Mouse (Mus musculus) urinary bladder, adult 2 months (tissue): ENCODE measurements around the gene Otogl. TPM values are rescaled to one million over a fixed set of nuclear protein-coding genes. Genes with fewer than 3 reads are reported as not detected.

Experiments
- DNase-seq: peaks from one replicate; pipeline ENCODE4 v3.0.0; 2022; ENCODE audit warnings: low spot score
- polyA plus RNA-seq: library from polyadenylated mRNA; depleted of rRNA; stranded (reverse); fragments of >200 nt; gene quantifications from 2 replicates; pipeline ENCODE4 v1.2.3, GENCODE M21; 2012; rRNA removed

Gene Otogl
- 5.9 and 6.5 TPM in 2 replicates for polyA plus RNA-seq

DNA sequence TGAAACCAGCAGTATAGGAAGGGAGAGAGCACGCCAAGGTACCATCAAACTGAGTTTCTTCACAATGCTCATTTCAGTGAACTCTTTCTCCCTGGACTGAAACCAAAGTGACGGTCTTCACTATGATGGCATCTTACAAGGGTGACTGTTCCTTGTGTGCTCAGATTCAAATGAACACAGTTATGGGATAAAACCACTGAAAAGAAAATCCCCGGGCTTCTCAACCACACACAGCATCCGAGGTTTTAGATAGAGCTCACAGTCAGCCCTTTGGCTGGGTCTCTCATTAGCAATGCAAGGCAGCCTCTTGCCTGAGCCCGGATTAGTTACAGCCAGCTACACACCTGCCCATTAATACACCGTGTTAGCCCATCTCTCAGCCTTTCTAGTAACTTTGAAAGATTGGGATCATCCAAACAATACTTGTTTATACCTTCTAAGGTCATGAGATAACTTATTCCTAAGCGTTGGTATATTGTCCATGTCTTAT is at the start of gene Otogl:
TSS of gene Otogl (minus strand) at position 51 of the 490 bp plus-strand sequence.
- no peak for DNase-seq

GRCm38 (mm10) chr10:107956588-107956987 is 44.7 kb upstream of the Otogl start:
- DNase-seq, result no peak

GRCm38 (mm10) chr10:107954444-107954843 is 42.5 kb upstream of the Otogl start:
- no peak for DNase-seq

GRCm38 (mm10) chr10:107951596-107951995 is 39.7 kb upstream of the Otogl start:
- no peak for DNase-seq

DNA sequence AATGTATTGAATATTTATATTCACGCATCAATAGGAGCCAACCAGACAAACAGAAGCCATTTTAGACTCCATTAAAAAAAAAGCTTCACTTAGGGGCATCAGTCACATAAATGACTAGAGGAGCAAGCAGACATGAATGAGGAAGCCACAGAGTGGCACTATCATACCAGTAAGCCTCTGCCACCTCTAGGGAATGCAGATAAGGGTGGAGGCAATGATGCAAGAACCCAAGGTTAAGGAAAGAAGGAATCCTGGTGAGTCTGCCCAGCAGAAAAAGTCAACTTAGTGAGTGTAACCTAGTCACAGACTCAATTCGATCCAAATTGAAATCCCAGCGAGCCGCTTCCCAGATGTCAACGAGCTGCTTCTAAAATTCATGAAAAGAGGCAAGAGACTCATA is 38.0 kb upstream of the Otogl start:
- no peak for DNase-seq

- no peak for DNase-seq
Observed at GRCm38 (mm10) chr10:107948647-107949046, 36.7 kb upstream of the Otogl start.

GRCm38 (mm10) chr10:107948038-107948437 is 36.1 kb upstream of the Otogl start:
- DNase-seq, result no peak

GRCm38 (mm10) chr10:107946348-107946747 is 34.4 kb upstream of the Otogl start:
- no peak for DNase-seq

- no peak for DNase-seq
Observed at GRCm38 (mm10) chr10:107943859-107944258, 31.9 kb upstream of the Otogl start.

DNA sequence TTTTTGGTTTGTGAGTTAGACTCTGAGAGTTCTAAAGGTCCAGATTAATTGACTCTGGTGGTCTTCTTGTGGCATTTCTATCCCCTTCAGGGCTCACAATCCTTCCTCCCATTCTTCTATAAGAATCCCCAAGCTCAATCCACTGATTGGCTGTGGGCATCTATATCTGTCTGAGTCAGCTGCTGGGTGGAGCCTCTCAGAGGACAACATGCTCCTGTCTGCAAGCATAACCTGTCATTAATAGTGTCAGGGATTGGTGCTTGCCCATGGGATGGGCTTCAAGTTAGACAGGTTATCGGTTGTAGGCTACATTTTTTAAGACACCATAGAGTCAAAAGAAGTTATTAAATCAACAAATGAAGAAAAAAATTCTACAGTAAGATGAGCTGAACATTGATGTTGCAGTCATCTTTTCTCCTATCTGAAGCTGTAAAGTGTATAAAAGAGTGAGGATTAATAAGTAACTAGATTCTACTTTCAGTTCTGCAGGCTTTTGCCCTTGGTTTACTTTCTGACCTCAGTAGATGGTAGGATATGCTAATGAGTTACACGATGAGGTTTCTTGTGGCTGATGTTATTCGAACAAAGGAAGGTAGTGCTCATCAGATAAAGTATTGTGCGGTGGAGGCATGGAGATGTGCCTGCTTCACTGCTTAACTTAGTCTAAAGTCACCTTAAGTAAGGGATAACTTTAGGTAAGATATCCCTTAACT is 29.4 kb upstream of the Otogl start:
- DNase-seq, result no peak

DNA sequence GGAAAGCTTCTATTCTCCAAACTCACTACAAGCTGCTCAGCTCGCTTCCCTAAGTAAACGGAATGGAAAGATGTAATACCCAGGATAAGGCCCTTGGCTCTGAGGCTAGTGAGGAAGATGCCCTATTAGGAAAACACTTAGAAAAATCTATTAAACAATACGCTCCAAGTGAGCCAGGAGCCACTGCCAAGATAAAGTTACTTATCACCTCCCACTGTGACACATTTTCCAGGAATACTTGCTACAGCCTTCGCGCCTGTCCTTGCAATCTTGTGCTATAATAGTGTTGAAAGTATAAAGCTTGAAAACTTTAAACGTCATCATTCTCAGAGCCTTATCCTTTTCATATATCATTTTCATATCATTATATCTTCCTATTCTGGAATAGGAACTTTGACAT is 28.4 kb upstream of the Otogl start:
- DNase-seq, result no peak

DNA sequence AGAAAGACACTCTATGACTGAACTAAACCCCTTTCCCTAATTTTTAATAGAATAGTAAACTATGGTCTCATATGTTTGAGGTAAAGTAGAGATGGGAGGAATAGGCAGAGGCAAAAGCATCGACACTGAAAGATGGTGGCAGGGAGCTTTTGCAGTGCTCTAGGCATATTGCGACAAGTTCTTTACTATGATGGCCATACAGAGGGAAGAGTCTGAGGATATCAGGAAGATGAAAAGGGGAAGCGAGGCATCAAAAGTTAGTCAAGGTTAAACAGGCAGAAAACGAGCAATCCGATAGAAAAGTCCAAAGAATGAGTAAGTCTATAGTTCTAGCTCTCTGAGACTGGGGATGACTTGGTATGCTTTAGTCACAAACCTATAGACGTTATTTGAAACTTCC is 27.9 kb upstream of the Otogl start:
- DNase-seq, result no peak

DNA sequence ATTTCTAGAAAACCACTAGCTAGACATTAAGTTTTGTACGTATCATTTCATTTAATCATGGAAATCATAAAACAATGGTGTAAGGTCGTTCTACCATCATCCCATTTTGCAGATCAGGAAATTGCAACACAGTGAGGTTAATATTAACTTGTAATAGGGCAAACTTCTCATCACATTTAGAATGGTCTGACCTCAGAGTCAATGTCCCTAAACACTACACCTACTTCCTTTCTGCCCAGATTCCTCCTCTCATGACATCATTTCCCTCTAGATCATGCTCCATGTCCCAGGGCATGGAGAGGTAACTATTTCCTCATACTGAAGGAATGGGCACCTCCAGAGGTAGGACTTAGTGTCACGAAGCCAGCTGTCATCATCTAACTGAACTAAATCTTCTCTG is 22.1 kb upstream of the Otogl start:
- no peak for DNase-seq

DNA sequence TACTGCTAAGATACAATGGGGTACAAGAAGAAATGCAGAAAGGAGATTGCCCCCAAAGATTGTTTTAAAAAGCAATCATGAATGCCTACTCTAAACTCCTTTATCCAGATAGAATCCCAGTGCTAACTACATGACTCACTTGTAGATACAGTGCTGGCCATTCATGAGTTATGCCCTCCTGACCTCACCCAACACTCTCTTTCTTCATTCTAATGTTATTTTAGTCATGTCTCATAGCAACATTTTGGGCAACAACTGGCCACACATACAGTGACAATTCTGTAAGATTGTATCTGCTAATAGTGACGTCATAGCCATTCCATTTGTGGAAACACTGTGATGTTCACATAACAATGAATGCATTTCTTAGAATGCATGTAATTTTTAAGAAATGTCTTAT is 21.6 kb upstream of the Otogl start:
- DNase-seq, result no peak

- no peak for DNase-seq
Observed at GRCm38 (mm10) chr10:107931833-107932828, 20.2 kb upstream of the Otogl start.

- no peak for DNase-seq
Observed at GRCm38 (mm10) chr10:107930471-107931021, 18.6 kb upstream of the Otogl start.

- DNase-seq, result no peak
Observed at GRCm38 (mm10) chr10:107925306-107925705, 13.4 kb upstream of the Otogl start.

DNA sequence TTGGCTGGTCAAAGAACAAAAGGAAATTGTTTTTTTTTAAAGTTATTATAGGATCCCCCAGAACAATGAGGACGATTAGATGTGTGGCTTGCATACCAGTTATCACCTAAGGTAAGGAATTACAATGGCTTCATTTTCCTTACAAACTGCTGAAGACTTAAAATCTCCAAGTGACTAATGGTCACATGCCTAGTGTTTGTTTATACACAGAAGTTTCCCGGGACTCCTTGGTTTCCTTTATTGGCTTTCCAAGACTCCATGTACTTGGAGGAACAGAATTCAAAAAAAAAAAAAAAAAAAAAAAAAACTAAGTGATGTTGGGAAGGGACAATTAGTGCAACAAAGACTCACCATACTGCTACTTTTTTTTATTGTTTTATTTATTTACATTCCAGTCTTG is 11.9 kb upstream of the Otogl start:
- no peak for DNase-seq

DNA sequence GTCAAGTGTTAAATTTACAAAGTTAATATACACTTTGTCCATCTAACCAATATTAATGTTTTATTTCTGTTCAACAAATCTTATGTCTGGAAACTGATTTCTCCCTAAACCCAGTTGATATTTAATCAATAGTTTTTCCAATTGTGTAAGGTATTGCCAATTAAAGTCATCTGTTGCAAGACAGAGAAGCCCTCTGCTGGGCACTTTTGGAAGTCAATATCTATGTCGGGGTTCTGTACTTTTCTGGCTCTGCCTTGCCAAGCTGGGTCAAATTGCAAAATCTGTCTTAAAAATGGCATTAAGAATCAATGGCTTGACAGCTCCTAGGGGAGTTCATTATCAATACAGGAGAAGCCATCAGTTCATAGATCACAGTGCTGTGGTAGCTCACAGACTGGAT is 10.8 kb upstream of the Otogl start:
- DNase-seq, result no peak

DNA sequence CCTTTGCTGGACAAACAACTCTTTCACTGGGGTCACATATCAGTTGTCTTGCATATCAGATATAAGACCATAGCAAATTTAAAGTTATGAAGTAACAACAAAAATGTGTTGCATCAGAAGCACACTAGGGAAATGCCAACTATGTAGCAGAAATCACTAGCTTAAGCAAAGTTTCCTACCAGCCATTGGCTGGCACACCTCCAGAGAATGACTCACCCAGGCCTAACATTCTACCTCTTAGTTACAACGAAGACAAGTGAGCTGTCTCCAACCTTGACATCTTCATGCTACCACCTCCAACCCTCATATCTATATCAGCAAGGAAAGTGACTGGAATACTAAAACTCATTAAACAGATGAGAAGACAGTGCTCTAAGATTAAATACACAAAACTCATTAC is 9.6 kb upstream of the Otogl start:
- no peak for DNase-seq

DNA sequence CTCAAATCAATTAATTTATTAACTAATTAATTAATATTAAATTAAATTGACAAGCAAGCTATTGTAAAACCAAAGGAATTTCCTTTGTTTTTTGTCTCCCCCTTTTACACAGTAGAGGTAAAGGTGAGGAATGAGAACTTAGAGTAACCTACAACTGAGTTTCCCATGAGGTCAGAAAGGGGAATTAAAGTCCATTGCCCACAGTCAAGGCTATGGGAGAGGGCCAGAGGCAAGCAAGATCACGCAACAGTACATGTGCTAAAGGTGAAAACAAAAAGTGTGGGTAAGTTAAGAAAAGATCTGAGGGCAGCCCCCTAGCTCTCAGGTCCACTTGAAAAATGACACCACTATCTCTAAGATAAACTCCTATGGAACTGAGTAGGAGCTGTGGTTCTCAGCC is 9.2 kb upstream of the Otogl start:
- no peak for DNase-seq

DNA sequence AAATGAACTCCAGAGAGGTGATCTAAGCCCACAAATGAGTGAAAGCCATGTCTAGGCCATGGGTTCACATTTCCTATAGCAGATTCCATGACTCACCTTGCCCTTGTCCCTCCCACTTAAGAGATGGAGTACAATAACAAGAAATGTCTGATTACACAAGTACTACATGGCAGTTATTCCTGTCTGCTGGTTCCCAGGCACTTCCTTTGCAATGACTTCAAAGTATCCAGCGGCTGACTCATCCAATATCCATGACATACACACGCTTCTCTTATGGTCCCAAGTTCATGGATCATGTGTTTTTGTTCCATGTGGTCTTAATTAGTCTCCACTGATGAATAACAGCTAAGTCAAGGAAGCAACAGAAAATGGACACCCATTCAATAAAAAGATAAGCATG is 1.1 kb upstream of the Otogl start:
- DNase-seq, result no peak
